Mouse (Mus musculus) left cerebral cortex, adult 8-10 months (tissue): ENCODE results near the gene Bicdl2. TPM values are rescaled to one million over a fixed set of nuclear protein-coding genes. Genes with fewer than 3 reads are reported as not detected.

Source experiments
- DNase-seq, 2 experiments: peaks; one replicate each; pipeline ENCODE4 v3.0.0; 2022; ENCODE audit warnings: low spot score in 2 of 2
- total RNA-seq, 4 experiments: library from RNA; stranded (reverse); gene quantifications; 2 replicates each; pipeline ENCODE4 v1.2.4; 2022

Bicdl2 gene
- total RNA-seq = not detected

DNA sequence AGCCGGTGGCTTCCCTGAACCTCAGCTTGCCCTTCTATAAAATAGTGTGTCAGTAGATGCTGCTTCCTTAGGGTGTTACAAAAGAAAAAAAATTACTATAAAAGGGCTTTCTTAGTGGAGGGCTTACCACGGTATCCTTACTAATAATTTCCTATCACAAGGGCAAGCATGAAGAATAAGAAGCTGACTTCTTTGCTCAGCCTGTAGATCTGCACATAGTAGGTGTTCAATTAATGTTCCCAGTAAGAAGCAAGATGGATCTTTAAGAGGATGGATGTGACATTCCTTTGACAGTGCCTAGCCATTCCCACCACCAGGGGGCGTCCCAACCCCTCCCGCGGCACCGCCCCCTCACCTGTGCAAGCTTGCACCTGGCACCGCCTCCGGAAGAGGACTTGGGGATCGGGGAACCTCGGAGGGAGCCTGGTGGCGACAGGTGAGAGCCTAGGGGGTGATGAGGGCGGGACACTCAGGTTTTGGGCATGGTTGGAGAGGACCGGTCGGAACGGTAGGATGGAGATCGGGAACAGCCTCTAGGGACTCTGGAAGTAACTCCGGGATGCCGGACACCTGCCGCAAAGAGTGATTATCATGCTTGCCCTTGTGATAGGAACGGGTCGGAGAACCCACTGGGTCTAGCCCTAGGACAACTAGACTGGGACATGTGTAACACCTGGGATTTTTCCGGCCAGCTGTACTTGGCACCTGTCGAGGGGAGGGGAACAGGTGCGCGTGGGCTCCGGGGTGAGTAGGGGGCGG lies at the start of gene Bicdl2:
Gene Bicdl2 (plus strand): TSS at position 390 of the 759 bp plus-strand sequence.
- DNase-seq = no peak

DNA sequence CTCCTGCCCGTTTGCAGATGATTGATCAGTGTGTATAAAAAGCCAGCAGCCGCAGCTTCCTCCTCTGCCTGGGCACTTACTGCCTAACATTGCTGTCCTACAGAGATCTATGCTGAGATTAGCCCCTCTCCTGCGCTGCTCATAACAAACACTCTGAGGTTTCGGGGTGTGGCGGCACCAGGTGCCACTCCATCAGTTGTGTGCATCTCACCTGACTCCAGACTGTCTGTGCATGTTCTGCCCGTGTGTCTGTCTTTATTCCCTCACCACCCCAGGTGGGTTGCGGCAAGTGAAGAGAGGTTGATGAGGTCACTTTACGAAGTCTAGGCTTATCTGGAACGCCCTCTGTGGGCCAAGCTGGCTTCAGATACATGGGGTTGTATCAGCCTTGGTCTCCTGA lies 43.2 kb upstream of the Bicdl2 start:
- DNase-seq = no peak

DNA sequence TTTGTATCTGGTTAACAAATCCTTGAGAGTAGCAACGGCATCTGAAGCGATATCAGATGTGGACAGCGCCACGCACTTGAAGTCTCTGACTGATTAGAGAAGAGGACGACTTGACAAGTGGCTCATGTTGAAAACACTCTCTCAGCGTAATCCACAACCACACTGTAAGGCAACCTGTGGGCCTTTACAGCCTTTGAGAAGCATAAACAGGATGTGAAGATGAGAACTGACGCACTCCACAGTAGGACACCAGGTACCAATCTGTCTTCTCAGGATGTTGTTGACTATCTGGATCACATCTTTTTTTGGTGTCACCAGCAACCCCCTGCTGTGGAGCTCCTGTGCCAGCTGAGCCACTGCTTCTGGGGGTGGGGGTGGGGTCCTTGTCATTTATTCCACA lies 40.0 kb upstream of the Bicdl2 start:
- no peak for DNase-seq

DNA sequence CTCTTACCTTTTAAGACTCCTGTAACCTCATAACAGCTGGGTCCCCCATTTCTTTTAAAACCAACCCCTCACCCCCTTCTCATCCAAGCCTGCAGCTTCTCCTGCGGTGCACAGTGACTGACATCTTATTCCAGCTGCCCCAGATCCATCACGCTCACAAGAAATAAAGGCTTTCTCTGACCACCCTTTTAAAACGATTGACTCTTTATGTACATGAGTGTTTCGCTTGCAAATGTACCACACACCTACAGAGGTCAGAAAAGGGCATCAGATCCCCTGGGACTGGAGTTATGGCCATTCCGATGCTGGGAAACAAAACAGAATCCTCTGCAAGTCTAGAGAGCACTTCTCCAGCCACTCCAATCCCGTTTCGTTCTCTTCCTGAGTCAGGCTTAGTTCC lies 32.5 kb upstream of the Bicdl2 start:
- DNase-seq = no peak

DNA sequence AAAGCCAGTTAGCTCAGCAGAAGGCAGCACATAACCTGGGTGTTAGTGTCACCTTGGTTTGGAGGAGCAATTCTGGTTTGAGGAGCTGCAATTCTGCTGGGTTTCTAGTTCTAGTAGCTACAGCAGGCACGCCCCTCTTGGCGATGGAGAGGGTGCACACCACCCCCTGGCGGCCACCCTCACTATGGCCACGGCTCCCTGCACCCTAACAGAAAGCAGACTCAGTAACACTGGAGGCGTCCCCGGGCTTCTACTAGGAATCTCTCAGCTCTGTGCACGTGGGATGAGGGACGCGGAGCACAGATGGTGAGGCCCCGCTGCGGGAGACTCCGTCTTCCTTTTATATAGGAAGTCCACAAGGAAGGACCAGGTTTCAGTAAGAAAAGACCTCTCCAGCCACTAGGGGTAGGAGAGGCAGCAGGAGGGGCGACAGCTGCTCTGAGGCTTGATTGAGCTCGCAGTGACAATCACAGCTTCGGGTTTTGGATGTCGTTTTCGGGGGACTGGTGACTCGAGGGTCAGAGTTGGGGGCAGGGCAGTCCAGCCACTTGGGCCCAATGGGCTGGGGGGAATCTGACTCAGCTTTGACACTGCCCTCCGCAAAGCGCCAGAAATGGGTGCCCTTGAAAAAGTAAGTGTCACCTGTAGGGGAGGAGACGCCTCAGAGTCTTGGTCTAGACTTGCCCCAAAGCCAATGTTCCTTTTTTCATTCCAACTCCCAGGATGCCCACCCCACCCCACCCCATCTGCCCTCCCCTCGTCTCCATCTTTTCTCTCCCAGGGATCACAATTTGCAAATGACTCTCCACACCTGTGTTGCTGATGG lies 29.9 kb upstream of the Bicdl2 start:
- DNase-seq = peak; percentile 72

DNA sequence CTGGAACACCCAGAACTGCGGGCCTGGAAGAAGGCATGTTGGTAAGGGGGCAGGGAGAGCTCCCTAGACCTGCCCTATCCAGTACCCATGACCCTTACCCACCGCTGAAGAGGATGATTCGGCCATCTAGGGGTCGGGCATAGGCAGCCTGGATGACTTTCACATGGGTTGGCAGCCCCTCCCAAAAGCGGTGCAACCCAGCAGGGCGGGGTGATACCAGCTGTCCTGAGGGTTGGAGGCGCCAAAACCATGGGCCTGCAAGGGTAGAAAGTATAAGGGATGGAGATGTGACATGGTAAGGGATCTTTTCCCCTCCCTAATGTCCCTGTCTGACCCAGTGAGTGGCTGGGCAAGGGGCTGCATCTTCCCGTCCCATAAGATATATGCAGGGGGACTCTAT lies 29.1 kb upstream of the Bicdl2 start:
- DNase-seq = no peak

DNA sequence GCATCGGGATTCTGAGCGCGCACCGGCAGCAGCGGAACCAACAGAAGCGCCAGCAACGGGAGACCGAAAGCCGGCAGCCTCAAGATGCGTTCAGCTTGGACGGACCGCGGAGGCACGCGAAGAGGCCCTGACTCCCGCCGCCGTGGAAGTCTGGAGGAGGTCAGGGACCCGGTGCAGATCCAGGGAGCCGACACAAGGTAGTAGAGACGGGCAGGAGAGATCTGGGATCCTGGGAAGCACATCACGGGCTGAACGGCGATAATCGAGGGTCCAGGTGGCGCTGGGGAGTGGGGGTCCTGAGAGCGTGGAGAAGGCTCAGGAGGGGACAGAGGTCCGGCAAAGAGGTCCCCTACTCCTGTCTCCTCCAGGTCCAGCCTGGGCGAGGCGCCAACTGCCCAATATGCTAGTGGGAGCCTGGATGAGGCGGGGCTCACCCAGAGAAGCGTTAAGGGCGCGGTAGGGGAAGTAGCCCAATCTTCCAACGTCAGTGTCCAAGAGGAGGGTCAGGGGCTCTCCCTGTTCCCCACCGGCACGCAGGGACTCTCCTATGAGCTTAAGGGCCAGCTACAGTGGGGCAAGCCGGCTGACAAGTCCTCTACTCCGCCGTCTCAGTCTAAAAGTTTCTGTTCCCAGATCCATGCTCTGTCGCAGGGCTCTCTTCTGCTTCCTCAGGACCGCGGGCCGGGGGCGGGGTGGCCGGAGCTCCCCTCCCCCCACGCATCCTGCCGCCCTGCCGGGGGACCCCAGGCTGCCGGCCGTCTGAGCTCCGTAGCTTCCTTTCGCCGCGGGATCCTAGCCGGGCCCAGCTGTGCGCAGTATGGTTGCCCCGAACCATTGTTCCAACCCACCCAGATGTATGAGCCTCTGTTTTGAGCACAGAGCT lies 15.5 kb upstream of the Bicdl2 start, which contains the start of gene Mmp25:
Gene Mmp25 (minus strand): TSS at position 665 of the 883 bp plus-strand sequence.
- no peak for DNase-seq

DNA sequence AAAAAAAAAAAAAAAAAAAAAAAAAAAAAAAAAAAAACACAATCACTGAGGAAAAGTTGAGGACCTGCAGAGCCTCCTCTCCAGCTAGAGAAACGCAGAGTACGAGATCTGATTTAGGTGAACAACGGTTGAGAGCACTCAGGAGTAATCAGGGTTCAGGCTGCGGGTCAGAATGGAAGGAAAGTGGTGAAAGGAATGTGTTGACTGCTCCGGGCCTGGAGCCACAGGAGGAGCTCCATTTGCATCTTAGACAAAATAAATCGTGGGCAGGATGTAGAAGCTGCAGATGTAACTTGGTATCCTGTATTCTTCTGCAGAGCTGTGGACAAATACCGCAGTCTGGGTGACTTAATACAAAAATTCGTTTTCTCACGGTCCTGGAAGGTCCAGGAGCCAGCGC lies 14.4 kb upstream of the Bicdl2 start:
- DNase-seq = no peak

DNA sequence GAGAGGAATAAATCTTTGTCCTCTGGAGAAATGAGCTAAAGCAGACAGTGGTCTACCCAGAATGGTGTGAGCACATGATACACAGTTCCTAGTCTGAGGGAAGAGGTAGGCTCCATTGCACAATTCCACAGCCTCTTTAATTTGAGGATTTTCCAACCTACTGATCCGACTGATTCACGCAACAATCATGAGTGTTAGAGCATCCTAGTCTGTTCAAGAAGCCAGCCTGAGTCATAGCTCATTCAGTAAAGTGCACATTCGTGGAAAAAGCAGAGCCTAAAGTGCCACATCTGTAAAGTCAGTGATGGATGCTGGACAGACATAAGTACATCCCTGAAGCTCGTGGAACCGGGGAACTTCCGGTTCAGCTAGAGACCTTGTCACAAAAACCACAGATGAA lies 8.9 kb upstream of the Bicdl2 start:
- DNase-seq = no peak

DNA sequence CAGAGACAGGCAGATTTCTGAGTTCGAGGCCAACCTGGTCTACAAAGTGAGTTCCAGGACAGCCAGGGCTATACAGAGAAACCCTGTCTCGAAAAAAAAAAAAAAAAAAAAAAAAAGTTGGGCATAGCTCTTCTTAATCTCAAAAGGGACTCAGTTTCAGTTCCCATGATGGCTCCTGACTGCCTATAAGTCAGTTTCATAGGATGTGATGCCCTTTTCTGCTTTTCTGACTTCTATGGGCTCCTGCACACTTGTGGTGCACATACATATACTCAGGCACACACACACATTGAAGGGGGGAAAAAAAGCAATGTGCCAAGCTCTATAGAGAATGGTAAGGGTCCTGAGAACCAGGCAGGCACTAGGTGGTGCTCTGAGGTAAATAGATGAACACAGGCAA lies 7.0 kb upstream of the Bicdl2 start:
- no peak for DNase-seq

DNA sequence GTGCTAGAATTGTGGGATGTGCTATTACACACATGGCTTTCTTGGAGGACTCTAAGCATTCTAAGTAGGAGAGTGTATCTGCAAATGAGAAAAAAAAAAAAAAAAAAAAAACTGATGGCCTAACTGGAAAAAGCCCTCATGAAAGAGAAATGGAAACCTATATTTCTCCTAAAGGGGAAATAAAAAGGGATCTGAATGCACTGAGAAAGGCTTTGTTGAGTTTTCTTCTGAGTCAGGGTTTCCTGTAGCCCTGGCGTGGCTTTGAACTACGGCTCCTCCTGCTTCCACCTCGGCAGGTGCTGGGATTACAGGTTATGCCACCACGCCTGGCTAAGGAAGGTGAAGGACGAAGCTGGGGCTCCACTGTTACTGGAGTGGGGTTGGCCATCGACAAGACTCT lies 6.3 kb upstream of the Bicdl2 start:
- DNase-seq = no peak

DNA sequence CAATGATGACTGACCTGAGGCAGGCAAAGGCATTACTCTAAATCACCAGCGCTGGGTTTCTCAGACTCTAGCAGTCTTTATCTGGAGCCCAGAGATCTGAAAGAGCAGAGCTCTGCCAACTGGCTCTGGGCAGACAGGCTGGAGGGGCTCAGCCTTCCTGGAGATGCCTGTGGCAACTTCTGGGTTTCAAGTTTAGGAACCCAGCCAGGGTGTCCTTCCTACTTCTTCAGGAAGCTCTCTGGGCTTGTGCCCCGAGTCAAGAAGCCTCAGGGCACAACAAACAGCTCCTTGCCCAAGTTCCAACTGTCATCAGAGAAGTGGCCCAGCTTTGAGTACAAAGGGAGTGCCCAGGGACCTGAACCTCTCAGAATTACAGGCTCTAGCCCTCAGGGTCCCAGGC lies 5.9 kb upstream of the Bicdl2 start:
- no peak for DNase-seq

DNA sequence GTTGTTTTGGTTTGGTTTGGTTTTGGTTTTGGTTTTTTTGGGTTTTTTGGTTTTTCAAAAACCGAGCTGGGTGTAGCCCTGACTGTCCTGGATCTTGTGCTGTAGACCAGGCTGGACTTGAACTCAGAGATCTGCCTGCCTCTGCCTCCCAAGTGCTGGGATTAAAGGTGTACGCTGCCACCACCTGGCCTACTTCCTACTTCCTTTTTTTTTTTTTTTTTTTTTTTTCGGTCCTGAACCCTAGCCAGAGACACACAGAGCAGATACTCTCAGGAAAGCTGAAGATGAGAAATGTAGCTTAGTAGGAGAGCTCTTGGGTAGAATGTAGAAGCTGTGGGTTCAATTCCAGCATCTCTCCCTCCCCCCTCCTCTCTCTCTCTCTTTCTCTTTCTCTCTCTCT lies 1.9 kb upstream of the Bicdl2 start:
- DNase-seq = no peak

DNA sequence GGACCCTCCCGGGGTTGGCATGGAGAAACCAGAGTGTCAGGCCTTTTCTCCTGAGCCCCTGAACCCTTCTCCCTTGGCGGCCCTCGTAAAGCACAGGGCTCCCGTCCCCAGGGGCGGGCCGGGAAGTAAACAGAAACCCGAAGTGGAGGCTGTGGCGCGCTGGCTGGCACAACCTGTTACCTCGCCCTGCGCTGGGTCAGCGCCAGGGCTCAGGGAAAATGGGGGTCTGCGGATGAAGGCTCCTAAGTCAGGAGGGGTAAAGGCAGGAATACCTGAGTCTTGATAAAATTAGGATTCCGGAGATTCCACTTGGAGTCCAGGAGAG lies 532 bp downstream of the Bicdl2 start:
- DNase-seq = no peak

DNA sequence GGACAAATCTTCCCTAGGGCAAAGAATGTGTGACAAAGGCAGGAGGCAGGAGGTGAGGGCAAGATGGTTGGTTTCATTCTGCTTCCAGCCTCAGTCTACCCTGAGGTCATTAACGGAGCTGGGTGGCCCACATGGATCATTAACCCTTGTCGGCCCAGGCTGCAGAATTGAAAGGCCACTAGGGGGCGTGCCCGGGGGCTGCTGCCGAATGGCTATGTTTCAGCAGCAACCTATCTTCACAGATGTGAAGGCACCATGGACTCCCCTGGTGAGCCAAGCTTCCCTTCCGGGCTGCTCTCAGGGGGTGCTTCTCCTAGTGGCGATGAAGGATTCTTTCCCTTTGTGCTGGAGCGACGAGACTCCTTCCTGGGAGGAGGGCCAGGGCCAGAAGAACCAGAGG lies 1.2 kb downstream of the Bicdl2 start:
- DNase-seq = no peak

DNA sequence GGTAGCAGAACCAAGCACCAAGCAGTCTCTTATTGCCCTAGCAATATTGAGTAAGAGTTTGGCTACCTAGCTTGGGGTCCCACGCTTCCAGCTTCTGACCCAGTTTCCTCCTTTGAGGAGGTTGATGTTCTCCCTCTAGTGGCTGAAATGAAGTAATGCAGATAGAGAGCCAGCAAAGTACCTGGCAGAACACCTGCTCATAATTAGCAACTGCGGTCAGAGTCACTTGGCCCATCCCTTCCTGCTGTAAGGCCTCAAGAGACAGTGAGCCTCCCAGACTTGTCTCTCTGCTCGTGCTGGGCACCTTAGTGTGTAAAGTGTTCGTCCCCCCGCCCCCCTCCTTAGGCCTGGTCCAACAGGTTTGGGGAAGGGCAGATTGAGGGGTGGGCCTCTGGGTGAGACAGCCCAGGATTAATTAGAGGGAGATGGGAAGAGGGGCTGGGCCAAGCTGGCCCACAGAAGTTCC lies 4.3 kb downstream of the Bicdl2 start:
- no peak for DNase-seq

DNA sequence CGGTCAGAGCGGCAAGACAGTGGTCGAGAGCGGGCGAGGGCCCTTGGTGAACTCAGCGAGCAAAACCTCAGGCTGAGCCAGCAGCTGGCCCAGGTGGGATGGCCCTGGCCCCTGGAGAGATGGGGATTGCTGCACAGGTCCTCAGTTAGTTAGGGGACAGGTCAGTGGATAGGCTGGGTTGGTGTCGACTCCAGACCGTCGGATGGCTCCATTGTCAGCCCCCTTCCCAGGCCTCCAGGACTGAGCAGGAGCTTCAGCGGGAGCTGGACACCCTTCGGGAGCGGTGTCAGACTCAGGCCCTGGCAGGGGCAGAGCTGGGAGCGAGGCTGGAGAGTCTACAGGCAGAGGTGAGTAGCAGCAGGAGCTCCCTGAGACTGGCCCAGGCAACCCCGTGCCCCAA lies 5.2 kb downstream of the Bicdl2 start:
- no peak for DNase-seq

DNA sequence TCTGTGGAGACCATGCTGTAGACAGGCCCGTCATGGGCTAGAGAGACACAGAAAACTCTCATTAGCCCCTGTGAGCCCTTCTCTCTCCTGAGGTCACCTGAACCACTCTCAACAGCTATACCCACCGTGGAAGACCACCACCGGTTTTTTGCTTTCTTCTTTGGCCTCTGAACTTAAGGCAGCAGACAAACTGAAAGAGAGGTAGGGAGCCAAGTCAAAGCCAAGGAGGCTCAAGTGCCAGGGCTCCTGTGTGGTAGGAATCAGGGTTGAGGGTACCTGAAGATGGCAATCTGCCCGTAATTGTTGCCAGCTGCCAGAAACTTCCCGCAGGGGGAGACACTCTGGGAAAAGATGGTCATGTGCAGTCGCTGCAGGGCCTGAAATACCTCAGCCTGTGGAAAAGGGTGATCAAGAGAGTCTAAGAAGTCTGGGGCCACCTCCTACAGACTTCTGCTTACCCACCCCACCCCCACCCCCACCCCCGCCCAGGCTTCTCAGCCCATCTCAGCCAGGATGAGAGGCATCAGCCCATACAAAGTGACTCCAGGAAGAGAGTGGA lies 10.3 kb downstream of the Bicdl2 start:
- DNase-seq = no peak

DNA sequence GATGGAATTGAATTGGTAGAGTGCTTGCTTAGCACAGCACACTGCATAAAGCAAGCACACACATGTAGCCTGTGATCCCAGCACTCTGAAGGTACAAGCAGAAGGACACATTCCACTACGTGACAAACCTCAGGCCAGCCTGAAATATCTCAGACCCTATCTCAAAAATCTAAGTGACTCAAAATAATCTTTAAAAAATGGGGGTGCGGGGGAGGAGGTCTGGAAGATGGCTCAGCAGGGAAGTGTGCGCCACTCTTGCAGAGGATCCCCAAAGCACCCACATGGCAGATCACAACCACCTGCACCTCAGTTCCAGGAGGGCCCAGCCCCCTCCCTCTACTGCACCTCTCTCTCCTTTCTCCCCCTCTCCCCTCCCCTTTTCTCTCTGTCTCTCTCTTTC lies 11.2 kb downstream of the Bicdl2 start:
- DNase-seq = no peak

DNA sequence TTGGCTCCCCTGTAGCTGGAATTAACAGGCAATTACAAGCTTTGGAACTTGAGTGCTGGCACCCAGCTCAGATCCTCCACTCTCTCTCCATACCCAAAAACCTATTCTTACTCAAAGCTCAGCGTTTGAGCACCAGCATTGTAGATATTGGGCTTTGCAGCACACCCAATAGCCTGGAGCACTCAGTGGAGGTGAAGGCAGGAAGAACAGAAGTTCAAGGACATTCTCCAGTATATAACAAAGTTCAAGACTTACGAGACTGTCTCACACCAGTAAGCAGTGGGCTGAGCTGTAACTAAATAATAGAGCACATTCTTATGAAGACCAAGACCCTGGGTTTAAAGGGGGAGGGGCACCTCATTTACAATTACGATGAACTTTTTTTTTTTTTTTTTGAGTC lies 12.5 kb downstream of the Bicdl2 start:
- DNase-seq = no peak

DNA sequence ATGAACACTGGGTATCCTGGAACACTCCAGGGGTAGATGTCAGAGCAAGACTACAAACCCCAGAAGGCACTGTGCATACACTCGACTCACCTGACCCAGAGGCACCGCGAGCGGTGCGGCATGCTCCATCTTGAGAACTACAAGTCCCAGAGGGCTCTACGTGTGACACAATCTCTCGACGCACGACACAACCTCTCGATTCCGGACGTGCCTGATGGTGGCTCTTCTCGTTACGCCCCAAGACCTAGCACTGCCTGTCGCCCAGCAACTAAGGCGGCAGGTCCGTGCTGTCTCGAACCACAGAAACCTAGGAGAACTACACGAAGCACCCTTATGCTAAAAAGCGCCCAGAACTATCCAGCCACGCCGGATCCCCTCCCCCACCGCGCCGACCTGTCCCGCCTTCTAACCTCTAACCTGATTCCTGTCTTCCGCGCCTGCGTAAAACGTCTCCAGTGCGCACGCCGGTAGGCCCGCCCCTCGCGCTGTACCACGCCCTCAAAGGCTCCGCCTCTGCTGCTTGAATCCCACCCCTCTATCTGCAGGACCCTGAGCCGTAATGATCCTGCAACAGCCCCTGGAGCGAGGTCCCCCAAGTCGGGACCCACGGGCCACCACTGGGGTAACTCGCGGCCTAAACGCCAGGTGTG lies 13.2 kb downstream of the Bicdl2 start, which contains the start of the genes Hcfc1r1 and Thoc6:
Gene Hcfc1r1 (plus strand): TSS at position 173 of the 650 bp plus-strand sequence.
Gene Thoc6 (minus strand): TSS at position 459 of the 650 bp plus-strand sequence.
- DNase-seq = peak; percentile 95 to 97
